Mouse (Mus musculus) limb, embryonic 10.5 days (tissue): ENCODE measurements around the gene Ttc4. TPM values are rescaled to one million over a fixed set of nuclear protein-coding genes. Genes with fewer than 3 reads are reported as not detected.

ENCODE experiments used
- DNase-seq: peaks from one replicate; pipeline ENCODE4 v3.0.0-alpha.2; 2017; ENCODE audit warnings: low spot score
- H3K27ac ChIP-seq: fragments of 300-500 bp; sonication (generic); 2 replicates; pipeline ENCODE4 v1.5.1; 2016; ENCODE audit warnings: mild to moderate bottlenecking
- H3K27me3 ChIP-seq: fragments of 300-500 bp; sonication (generic); 2 replicates; pipeline ENCODE4 v1.6.1; 2016; ENCODE audit warnings: low read depth, mild to moderate bottlenecking; ENCODE audit not compliant: poor library complexity, severe bottlenecking
- H3K36me3 ChIP-seq: fragments of 300-500 bp; sonication (generic); 2 replicates; pipeline ENCODE4 v1.6.1; 2016; ENCODE audit warnings: mild to moderate bottlenecking, moderate library complexity
- H3K4me1 ChIP-seq: fragments of 300-500 bp; sonication (generic); 2 replicates; pipeline ENCODE4 v1.6.1; 2016
- H3K4me3 ChIP-seq: fragments of 300-500 bp; sonication (generic); 2 replicates; pipeline ENCODE4 v1.5.1; 2016; ENCODE audit warnings: mild to moderate bottlenecking, moderate library complexity
- H3K9me3 ChIP-seq: fragments of 300-500 bp; sonication (generic); replicated peaks from 2 replicates; pipeline ENCODE4 v1.6.1; 2016; ENCODE audit warnings: mild to moderate bottlenecking
- WGBS: fragments of 180-500 bp; shearing (Covaris S2); methylation state at CpG from one replicate; pipeline ENCODE4 v1.1.7; 2016; 5-methylcytosine and 5-hydroxymethylcytosine counted together
- polyA plus RNA-seq: library from polyadenylated mRNA; unstranded; fragments of >200 nt; fragmentation: Nextera tagmentation; extraction: Ambion mirVana; gene quantifications from 2 replicates; pipeline ENCODE4 v1.2.1, GENCODE M21; 2016

The Ttc4 gene
- polyA plus RNA-seq, 1 experiment from 2014 or later, result 132 TPM

- H3K36me3 ChIP-seq, result no peaks in the 10 kb centered on the region
- DNase-seq, result no peak
- H3K9me3 ChIP-seq, result no peaks in the 10 kb centered on the region
- 85% methylated on average over 4 of the region's 4 CpGs for WGBS
- no peak overlapping the region for H3K4me3 ChIP-seq
- H3K4me1 ChIP-seq, result peaks cover 33% of the 10 kb centered on the region
- H3K27ac ChIP-seq, result no peak overlapping the region
- peaks cover 63% of the 10 kb centered on the region for H3K27me3 ChIP-seq
These were observed 59.8 kb downstream of the Ttc4 start for GRCm38 (mm10) chr4:106618898-106619297.

- peaks cover 45% of the 10 kb centered on the region for H3K27me3 ChIP-seq
- H3K4me1 ChIP-seq, result peaks cover 23% of the 10 kb centered on the region
- H3K36me3 ChIP-seq, result no peaks in the 10 kb centered on the region
- no peak within 1 kb of the TSS for H3K27ac ChIP-seq
- peak; percentile 64 for DNase-seq
- H3K4me3 ChIP-seq, result peak within 1 kb of the TSS; percentile 25; the same call in 1 of the 2 replicates
- no peaks in the 10 kb centered on the region for H3K9me3 ChIP-seq
- 1% methylated on average over 19 of the region's 19 CpGs for WGBS
These were observed 61.7 kb downstream of the Ttc4 start, which contains the start of gene Lexm for GRCm38 (mm10) chr4:106617056-106617455. TSS of gene Lexm (minus strand) at chr4:106617241.

- peaks cover 20% of the 10 kb centered on the region for H3K4me1 ChIP-seq
- no peak overlapping the region for H3K27ac ChIP-seq
- WGBS, result 84% methylated on average over 12 of the region's 12 CpGs
- DNase-seq, result no peak
- no peaks in the 10 kb centered on the region for H3K9me3 ChIP-seq
- peaks cover 32% of the 10 kb centered on the region for H3K27me3 ChIP-seq
- no peak overlapping the region for H3K4me3 ChIP-seq
- no peaks in the 10 kb centered on the region for H3K36me3 ChIP-seq
These were observed 63.1 kb downstream of the Ttc4 start for GRCm38 (mm10) chr4:106615637-106616036.

GRCm38 (mm10) chr4:106614881-106615280, 63.9 kb downstream of the Ttc4 start:
- WGBS, result 81% methylated on average over 9 of the region's 9 CpGs
- Histone ChIP-seq H3K4me3 (no peak overlapping the region), H3K36me3 (no peaks in the 10 kb centered on the region)

GRCm38 (mm10) chr4:106614180-106614797, 64.5 kb downstream of the Ttc4 start:
- DNase-seq, result peak; percentile 87
- Histone ChIP-seq H3K4me1 (peaks cover 20% of the 10 kb centered on the region), H3K9me3 (no peaks in the 10 kb centered on the region), H3K36me3 (no peaks in the 10 kb centered on the region), H3K27me3 (peaks cover 24% of the 10 kb centered on the region), H3K4me3 (no peak overlapping the region), H3K27ac (no peak overlapping the region)
- 43% methylated on average over 7 of the region's 7 CpGs for WGBS

More at GRCm38 (mm10) chr4:106614881-106615280, 63.9 kb downstream of the Ttc4 start:
- Histone ChIP-seq H3K9me3 (no peaks in the 10 kb centered on the region), H3K27me3 (peaks cover 26% of the 10 kb centered on the region), H3K4me1 (peaks cover 20% of the 10 kb centered on the region), H3K27ac (no peak overlapping the region)
- no peak for DNase-seq

GRCm38 (mm10) chr4:106613560-106613959, 65.2 kb downstream of the Ttc4 start:
- Histone ChIP-seq H3K4me3 (no peak overlapping the region), H3K27me3 (peaks cover 18% of the 10 kb centered on the region), H3K36me3 (no peaks in the 10 kb centered on the region), H3K9me3 (no peaks in the 10 kb centered on the region), H3K4me1 (peaks cover 20% of the 10 kb centered on the region), H3K27ac (no peak overlapping the region)
- 83% methylated on average over 3 of the region's 3 CpGs for whole genome bisulfite sequencing
- no peak for DNase-seq

- 81% methylated on average over 8 of the region's 8 CpGs for WGBS
- Histone ChIP-seq H3K36me3 (no peaks in the 10 kb centered on the region), H3K27me3 (peaks cover 17% of the 10 kb centered on the region), H3K4me1 (peaks cover 20% of the 10 kb centered on the region), H3K27ac (no peak overlapping the region), H3K9me3 (no peaks in the 10 kb centered on the region), H3K4me3 (no peak overlapping the region)
- DNase-seq, result no peak
These were observed 65.6 kb downstream of the Ttc4 start for GRCm38 (mm10) chr4:106613105-106613504.

Other genes starting within 250 kb of the Ttc4 start
- 2.1 and 2.8 TPM in 2 replicates for gene Pcsk9, start 214.6 kb downstream of the Ttc4 start, polyA plus RNA-seq
- not detected in 2 replicates for gene Bsnd, start 186.7 kb downstream of the Ttc4 start, polyA plus RNA-seq
- gene Dhcr24, start 117.9 kb downstream of the Ttc4 start, polyA plus RNA-seq, result 9.8 and 10.1 TPM in 2 replicates
- gene Lexm, start 61.7 kb downstream of the Ttc4 start, polyA plus RNA-seq, result 0.15 TPM in 2 replicates
- 0.14 TPM in 1 of 2 replicates, not detected in the other for gene Ttc22, start 56.5 kb downstream of the Ttc4 start, polyA plus RNA-seq
- gene Pars2, start 27.9 kb downstream of the Ttc4 start, polyA plus RNA-seq, result 18.8 and 20.2 TPM in 2 replicates
- gene Mroh7, start 52.0 kb upstream of the Ttc4 start, polyA plus RNA-seq, result 0.04 and 0.05 TPM in 2 replicates
- 0.09 and 0.13 TPM in 2 replicates for gene Fam151a, start 54.9 kb upstream of the Ttc4 start, polyA plus RNA-seq
- gene Acot11, start 126.1 kb upstream of the Ttc4 start, polyA plus RNA-seq, result 9.0 and 10.7 TPM in 2 replicates
- gene Ssbp3, start 231.8 kb upstream of the Ttc4 start, polyA plus RNA-seq, result 225 and 250 TPM in 2 replicates